Mouse (Mus musculus) heart, embryonic 12.5 days (tissue): ENCODE measurements at regions not wholly inside any gene's neighbourhood (a gene's known extent, or its start where the extent isn't known, plus 50 kb on each side); places are given as distances from the start of the nearest gene placed in this dataset.

Experiments
- ATAC-seq: fragments of 200-750 bp; cut with Nextera tagmentation; 2 replicates; pipeline ENCODE4 v1.8.0; 2017; ENCODE audit warnings: moderate TSS enrichment, moderate library complexity; ENCODE audit not compliant: insufficient number of reproducible peaks, low FRiP score
- H3K27ac ChIP-seq: fragments of 300-500 bp; sonication (generic); 2 replicates; pipeline ENCODE4 v1.5.1; 2016; ENCODE audit warnings: mild to moderate bottlenecking, moderate library complexity; ENCODE audit not compliant: poor library complexity, severe bottlenecking
- H3K27me3 ChIP-seq: fragments of 300-500 bp; sonication (generic); replicated peaks from 2 replicates; pipeline ENCODE4 v1.6.1; 2016; ENCODE audit warnings: mild to moderate bottlenecking, moderate library complexity
- H3K36me3 ChIP-seq: fragments of 300-500 bp; sonication (generic); 2 replicates; pipeline ENCODE4 v1.6.1; 2016; ENCODE audit warnings: mild to moderate bottlenecking, moderate library complexity
- H3K4me1 ChIP-seq: fragments of 300-500 bp; sonication (generic); replicated peaks from 2 replicates; pipeline ENCODE4 v1.6.1; 2016; ENCODE audit warnings: mild to moderate bottlenecking
- H3K4me2 ChIP-seq: fragments of 300-500 bp; sonication (generic); 2 replicates; pipeline ENCODE4 v1.6.1; 2016; ENCODE audit warnings: mild to moderate bottlenecking, moderate library complexity
- H3K4me3 ChIP-seq: fragments of 300-500 bp; sonication (generic); 2 replicates; pipeline ENCODE4 v1.5.1; 2016; ENCODE audit warnings: mild to moderate bottlenecking
- H3K9ac ChIP-seq: fragments of 300-500 bp; sonication (generic); 2 replicates; pipeline ENCODE4 v1.6.1; 2016; ENCODE audit warnings: mild to moderate bottlenecking, moderate library complexity
- H3K9me3 ChIP-seq: fragments of 300-500 bp; sonication (generic); replicated peaks from 2 replicates; pipeline ENCODE4 v1.6.1; 2016; ENCODE audit warnings: mild to moderate bottlenecking, moderate library complexity
- WGBS: fragments of 180-500 bp; shearing (Covaris S2); methylation state at CpG from one replicate; pipeline ENCODE4 v1.1.7; 2016; 5-methylcytosine and 5-hydroxymethylcytosine counted together

DNA sequence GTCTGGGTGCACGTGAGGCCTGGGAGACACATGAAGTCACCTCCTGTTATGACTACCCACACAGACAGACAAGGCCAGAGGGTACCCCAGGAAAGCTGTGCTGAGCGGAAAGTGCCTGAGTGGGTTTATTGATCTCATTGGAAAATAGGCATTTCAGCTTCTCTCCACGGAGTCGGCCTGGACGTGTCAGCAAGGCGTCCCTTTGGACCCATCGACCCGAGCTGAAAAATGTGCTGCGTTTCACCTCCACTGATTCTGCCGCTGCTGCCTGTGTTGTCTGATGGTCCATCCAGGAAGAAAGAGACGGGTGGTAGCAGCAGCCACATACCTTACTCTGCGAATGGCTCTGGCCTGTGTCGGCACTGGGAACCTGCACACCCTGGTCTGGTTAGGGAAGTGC is 544.3 kb downstream of the Ccdc171 start:
- 70% methylated on average over 13 of the region's 13 CpGs for WGBS
- no peak overlapping the region for H3K4me2 ChIP-seq
- H3K9me3 ChIP-seq, result no peaks in the 10 kb centered on the region
- ATAC-seq, result no peak
- H3K9ac ChIP-seq, result no peak overlapping the region
- no peaks in the 10 kb centered on the region for H3K36me3 ChIP-seq
- H3K4me1 ChIP-seq, result peaks cover 6% of the 10 kb centered on the region; the same call in 1 of the 2 replicates
- no peak overlapping the region for H3K4me3 ChIP-seq
- no peak overlapping the region for H3K27ac ChIP-seq
- no peaks in the 10 kb centered on the region; the same call in 1 of the 2 replicates for H3K27me3 ChIP-seq

DNA sequence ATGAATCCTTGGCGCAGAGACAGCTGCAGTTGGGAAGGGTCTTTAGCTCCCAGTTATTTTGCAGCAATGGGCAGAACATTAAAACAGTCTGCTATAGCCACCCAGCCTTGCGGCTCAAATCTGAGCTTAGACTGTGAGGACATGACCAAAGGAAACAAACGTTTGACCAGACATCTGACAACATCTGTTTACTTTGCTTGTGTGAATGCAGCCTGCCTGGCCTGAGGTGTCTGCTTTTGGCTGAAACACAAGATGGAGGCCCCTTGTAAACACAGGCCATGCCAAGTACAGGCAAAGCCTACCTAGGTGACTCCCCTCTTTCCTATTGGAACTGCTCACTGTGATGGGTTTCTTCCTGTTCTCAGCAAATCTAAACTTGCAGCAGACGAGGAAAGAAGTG is 544.7 kb downstream of the Ccdc171 start:
- H3K27ac ChIP-seq, result no peak overlapping the region
- 66% methylated on average over 4 of the region's 4 CpGs for WGBS
- ATAC-seq, result no peak
- H3K4me3 ChIP-seq, result no peak overlapping the region
- no peaks in the 10 kb centered on the region for H3K9me3 ChIP-seq
- peaks cover 6% of the 10 kb centered on the region; the same call in 1 of the 2 replicates for H3K4me1 ChIP-seq
- H3K27me3 ChIP-seq, result no peaks in the 10 kb centered on the region; the same call in 1 of the 2 replicates
- no peak overlapping the region for H3K4me2 ChIP-seq
- no peaks in the 10 kb centered on the region for H3K36me3 ChIP-seq
- no peak overlapping the region for H3K9ac ChIP-seq

DNA sequence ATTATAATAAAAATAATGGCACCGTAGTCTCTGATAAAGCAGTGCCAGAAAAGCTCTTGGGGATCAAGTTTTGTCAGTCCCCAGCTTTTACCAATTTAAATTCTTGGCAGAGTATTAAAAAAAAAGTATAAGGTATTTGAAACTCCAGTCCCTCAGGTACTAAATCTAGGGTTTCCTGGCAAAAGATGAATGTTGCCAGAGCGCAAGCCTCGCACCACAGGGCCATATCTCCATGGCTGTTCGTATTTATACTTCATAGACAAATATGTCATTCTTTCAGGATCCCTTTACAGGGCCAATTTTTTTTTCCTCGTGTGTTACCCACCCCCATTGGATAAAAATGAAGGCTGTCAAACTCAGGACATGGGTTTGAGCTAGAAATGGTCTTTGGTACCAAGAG is 546.8 kb downstream of the Ccdc171 start:
- Histone ChIP-seq H3K27me3 (no peaks in the 10 kb centered on the region), H3K4me2 (no peak overlapping the region), H3K27ac (no peak overlapping the region), H3K4me3 (no peak overlapping the region), H3K36me3 (no peaks in the 10 kb centered on the region), H3K9ac (no peak overlapping the region), H3K9me3 (no peaks in the 10 kb centered on the region), H3K4me1 (no peaks in the 10 kb centered on the region)
- WGBS, result 78% methylated on average over 5 of the region's 5 CpGs
- no peak for ATAC-seq

DNA sequence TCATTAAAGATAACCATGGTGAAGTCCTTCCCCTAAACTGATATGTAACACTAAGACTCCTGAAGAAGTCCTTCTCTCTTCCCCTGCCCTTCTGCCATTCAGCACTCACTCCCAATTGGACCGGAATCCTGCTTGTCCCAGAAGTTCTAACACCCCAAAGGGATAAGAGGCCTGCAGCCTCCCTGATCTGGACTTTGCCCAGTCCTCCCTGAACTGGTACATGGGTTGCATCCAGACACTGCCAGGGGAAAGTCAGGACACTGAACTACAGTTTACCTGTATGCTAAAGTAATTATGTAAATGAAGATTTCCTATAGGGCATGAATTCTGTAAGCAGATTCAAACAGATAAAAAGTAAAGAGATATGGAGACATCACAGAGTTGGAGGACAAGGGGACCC is 551.2 kb downstream of the Ccdc171 start:
- Histone ChIP-seq H3K9me3 (no peaks in the 10 kb centered on the region), H3K4me1 (no peaks in the 10 kb centered on the region), H3K27ac (no peak overlapping the region), H3K36me3 (no peaks in the 10 kb centered on the region), H3K9ac (no peak overlapping the region), H3K4me3 (no peak overlapping the region), H3K27me3 (no peaks in the 10 kb centered on the region), H3K4me2 (no peak overlapping the region)
- WGBS, result 94% methylated on average over 1 of the region's 1 CpGs
- ATAC-seq, result no peak

DNA sequence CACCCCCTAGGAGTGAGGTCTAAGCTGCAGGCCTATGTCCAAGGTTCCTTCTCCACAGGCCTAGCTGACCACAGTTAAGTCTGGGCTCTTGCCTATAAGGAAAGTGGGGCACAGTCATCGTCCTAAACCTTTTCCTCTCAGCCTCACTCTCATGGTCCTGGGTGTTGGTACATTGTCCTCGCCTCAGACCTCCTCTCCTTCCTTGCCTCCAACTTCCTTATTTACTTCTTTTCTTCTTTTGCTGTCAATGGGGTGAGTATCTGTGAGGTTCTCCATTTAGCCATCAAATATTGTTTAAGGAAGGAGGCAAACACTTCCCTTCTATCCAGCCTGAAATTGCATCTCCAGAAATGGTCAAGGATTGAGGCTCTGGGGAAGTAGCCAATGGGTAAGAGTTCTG is 554.2 kb downstream of the Ccdc171 start:
- WGBS, result 69% methylated on average over 2 of the region's 2 CpGs
- H3K4me2 ChIP-seq, result no peak overlapping the region
- ATAC-seq, result no peak
- H3K27me3 ChIP-seq, result no peaks in the 10 kb centered on the region
- no peaks in the 10 kb centered on the region for H3K36me3 ChIP-seq
- no peak overlapping the region for H3K27ac ChIP-seq
- H3K4me1 ChIP-seq, result no peaks in the 10 kb centered on the region
- H3K4me3 ChIP-seq, result no peak overlapping the region
- H3K9me3 ChIP-seq, result no peaks in the 10 kb centered on the region
- H3K9ac ChIP-seq, result no peak overlapping the region

DNA sequence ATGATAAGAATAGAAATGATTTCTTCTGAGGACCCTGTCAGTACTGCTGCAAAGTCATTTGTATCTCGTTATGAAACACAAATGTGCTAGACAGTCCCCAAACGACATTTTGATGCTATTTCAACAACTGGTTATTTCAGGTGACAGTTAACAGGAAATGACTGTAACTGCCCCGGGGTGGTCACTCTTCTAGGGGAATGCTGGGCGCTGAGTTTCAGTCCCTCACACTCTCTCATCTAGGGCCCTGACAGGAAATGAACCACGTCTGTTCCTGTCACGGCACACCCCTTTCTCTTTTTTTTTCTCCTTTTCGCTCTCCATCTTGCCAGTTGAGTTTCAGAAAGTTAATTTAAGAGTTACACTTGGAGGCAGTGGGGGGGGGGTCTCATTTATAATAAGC is 556.2 kb downstream of the Ccdc171 start:
- Histone ChIP-seq H3K4me2 (no peak overlapping the region), H3K4me3 (no peak overlapping the region), H3K9me3 (no peaks in the 10 kb centered on the region), H3K9ac (no peak overlapping the region), H3K27ac (no peak overlapping the region), H3K4me1 (no peaks in the 10 kb centered on the region), H3K27me3 (no peaks in the 10 kb centered on the region), H3K36me3 (no peaks in the 10 kb centered on the region)
- ATAC-seq, result no peak
- 43% methylated on average over 7 of the region's 7 CpGs for WGBS

DNA sequence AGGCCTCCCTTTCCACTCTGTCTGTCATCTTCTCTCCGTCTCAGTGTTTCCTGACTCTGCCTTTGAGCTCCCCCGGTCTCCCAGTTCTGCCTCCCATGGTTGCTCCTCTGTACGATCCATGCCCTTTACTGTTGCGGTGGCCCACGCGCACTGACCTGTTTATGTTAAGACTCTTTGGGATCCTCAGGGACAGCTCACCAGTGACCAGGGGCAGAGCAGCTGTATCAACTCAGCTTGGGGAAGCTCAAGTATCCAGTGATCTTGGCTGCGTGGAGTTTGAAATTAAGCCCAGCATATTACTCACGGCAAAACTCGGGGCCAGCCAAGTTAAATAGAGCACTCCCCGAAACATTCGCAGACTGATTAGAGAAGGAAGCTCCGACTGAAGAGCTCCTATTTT is 562.8 kb downstream of the Ccdc171 start:
- Histone ChIP-seq H3K9me3 (no peaks in the 10 kb centered on the region), H3K27ac (no peak overlapping the region), H3K27me3 (no peaks in the 10 kb centered on the region; the same call in 1 of the 2 replicates), H3K4me1 (peaks cover 9% of the 10 kb centered on the region), H3K4me3 (no peak overlapping the region), H3K9ac (no peak overlapping the region), H3K4me2 (no peak overlapping the region), H3K36me3 (no peaks in the 10 kb centered on the region)
- 63% methylated on average over 12 of the region's 12 CpGs for WGBS
- no peak for ATAC-seq

DNA sequence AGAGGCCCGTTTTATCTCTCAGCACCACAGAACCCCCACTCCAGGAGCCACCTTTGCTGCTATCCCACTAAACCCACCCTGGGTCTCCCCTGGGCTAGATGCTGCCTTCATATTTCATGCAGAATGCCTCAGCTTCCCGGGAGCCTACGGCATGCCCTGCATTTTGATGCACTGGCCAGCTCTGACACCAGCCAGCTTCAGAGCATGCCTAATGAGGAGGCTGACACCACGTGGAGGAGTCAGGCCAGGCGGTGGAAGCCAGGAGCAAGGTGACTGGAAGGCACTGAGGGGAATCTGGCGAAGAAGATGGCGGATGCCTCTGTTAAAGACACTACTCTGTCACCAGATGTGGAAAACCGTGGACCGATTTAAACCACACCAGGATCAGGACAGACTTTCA is 567.2 kb downstream of the Ccdc171 start:
- ATAC-seq, result no peak
- Histone ChIP-seq H3K36me3 (no peaks in the 10 kb centered on the region), H3K4me1 (peaks cover 9% of the 10 kb centered on the region), H3K27me3 (no peaks in the 10 kb centered on the region; the same call in 1 of the 2 replicates), H3K27ac (no peak overlapping the region), H3K9ac (no peak overlapping the region), H3K4me2 (peak overlapping the region; percentile 43), H3K4me3 (no peak overlapping the region), H3K9me3 (no peaks in the 10 kb centered on the region)
- 51% methylated on average over 9 of the region's 9 CpGs for WGBS

DNA sequence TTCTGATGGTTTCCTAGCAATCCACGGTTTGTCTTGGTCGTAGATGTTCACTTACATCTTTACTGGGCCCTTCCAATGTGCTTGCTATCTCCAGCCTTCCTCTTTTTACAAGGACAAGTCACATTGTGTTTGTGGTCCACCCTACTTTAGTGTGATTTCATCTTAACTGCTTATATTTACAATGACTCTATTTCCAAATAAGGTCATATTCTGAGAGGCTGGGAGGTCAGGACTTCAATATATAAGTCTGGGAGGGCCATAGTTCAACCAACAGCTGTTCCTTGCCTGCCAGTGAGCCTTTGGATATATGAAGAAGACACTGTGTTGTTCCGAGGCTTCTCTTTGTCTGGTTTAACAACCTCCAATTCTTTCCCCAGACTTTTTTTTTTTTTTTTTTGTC is 569.9 kb downstream of the Ccdc171 start:
- Histone ChIP-seq H3K27ac (no peak overlapping the region), H3K27me3 (no peaks in the 10 kb centered on the region; the same call in 1 of the 2 replicates), H3K4me3 (no peak overlapping the region), H3K9me3 (no peaks in the 10 kb centered on the region), H3K36me3 (no peaks in the 10 kb centered on the region), H3K4me2 (no peak overlapping the region), H3K4me1 (peaks cover 9% of the 10 kb centered on the region), H3K9ac (no peak overlapping the region)
- no peak for ATAC-seq
- 81% methylated on average over 3 of the region's 3 CpGs for WGBS

DNA sequence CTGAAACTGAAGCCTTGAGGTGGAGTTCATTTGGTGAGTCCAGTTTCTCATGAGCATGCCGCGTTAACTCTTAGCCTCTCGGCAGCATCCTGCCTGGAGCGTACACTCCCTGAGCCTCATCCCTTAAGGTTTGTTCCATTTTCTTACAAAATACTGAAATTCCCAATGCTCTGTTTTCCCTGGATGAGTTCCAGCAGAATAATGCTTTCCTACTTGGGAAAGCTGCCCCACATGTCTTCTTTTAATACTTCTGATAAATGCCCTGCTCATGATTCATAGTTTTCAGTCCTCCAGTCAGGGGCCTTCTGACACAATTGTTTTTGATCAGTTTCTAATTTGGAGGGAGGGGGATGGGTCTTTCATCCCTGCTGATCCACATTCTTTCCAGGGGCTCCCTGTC is 570.7 kb downstream of the Ccdc171 start:
- ATAC-seq, result no peak
- Histone ChIP-seq H3K27ac (no peak overlapping the region), H3K4me1 (peaks cover 9% of the 10 kb centered on the region), H3K9me3 (no peaks in the 10 kb centered on the region), H3K9ac (no peak overlapping the region), H3K4me2 (no peak overlapping the region), H3K27me3 (no peaks in the 10 kb centered on the region; the same call in 1 of the 2 replicates), H3K36me3 (no peaks in the 10 kb centered on the region), H3K4me3 (no peak overlapping the region)
- 82% methylated on average over 4 of the region's 4 CpGs for WGBS

DNA sequence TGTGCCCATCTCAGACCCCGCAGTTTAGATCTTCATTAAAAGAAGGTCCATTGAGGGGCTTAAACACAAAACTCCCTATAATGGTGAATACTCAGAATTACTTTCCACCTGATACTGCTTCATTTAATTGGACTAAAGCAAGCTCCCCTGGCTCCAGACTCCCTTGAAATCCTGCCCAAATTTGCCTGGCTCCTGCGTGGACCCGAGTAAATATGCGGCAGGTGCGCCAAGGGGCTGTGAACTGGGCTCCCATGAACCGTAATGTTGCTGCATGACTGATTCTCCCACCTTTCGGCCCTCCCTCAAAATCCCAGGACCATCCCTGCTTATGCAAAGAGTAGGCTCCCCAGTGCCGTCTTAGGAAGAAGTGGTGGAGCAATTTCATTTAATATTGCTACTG is 573.7 kb downstream of the Ccdc171 start:
- Histone ChIP-seq H3K4me3 (no peak overlapping the region), H3K36me3 (no peaks in the 10 kb centered on the region), H3K4me2 (no peak overlapping the region), H3K27me3 (no peaks in the 10 kb centered on the region), H3K9ac (no peak overlapping the region), H3K9me3 (no peaks in the 10 kb centered on the region), H3K4me1 (no peaks in the 10 kb centered on the region), H3K27ac (no peak overlapping the region)
- ATAC-seq, result no peak
- 89% methylated on average over 8 of the region's 8 CpGs for WGBS

DNA sequence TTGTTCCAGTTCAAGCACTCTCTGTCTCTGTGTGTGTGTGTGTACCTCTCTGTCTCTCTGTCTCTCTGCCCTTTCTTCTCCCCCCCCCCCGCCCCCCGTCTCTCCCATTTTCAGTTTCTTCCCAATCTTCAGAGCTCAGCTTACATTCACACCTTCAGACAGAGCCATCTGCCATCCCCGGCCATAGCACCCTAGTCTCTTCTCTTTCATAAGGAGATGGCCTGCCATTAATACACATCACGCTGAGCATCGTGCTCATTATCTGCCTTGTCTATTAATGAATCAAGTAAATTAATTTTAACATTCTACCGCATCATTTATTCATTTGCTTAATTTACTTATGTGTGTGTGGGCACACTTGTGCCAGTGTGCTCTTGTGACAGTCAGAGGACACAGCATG is 573.2 kb downstream of the Bnc2 start:
- no peaks in the 10 kb centered on the region for H3K36me3 ChIP-seq
- no peaks in the 10 kb centered on the region for H3K4me1 ChIP-seq
- ATAC-seq, result no peak
- 85% methylated on average over 6 of the region's 6 CpGs for WGBS
- H3K27me3 ChIP-seq, result no peaks in the 10 kb centered on the region
- no peaks in the 10 kb centered on the region for H3K9me3 ChIP-seq
- H3K9ac ChIP-seq, result no peak overlapping the region
- H3K4me2 ChIP-seq, result no peak overlapping the region
- no peak overlapping the region for H3K4me3 ChIP-seq
- H3K27ac ChIP-seq, result no peak overlapping the region
